Mouse (Mus musculus): ENCODE measurements around the gene Cebpz.

Cebpz gene

GRCm38 (mm10) chr17:78936466-78937228 is at the start of gene Cebpz, which contains the start of gene Ndufaf7:
Gene Cebpz, minus strand, starts transcription at chr17:78937066.
Gene Ndufaf7, plus strand, starts transcription at chr17:78937136.
- in situ Hi-C loops (cut with MboI; ENCODE audit: unreplicated experiment in 2 of 2): loop anchor here in 1 of 2 experiments (5.0 to 10.0 kb wide), 2 partner anchors 99 to 202 kb away; partner anchors contain the start of genes Gpatch11, Heatr5b and Strn

- in situ Hi-C loops (cut with MboI; ENCODE audit: unreplicated experiment in 2 of 2): no loop called here
Measured at GRCm38 (mm10) chr17:78983736-78984135, 46.9 kb upstream of the Cebpz start.

DNA sequence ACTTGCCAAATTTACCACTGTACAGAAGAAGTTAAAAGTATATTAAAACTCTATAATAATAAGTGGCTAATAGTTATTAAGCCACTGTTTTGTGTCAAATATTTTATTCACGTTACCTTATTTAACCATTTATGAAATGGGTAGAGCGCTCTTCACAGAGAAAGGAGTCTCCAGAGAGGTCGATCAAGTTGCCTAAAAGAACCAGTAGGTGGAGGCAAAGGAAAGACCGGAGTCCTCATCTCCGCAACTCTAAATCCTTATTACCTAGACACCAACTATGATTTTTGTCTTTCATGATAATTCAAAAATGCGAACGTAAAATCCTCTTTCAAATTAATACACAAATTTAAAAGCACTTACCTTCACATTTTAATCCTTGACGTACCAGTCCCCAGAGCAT is 46.3 kb upstream of the Cebpz start:
- in situ Hi-C loops (cut with MboI; ENCODE audit: unreplicated experiment in 2 of 2): no loop called here

DNA sequence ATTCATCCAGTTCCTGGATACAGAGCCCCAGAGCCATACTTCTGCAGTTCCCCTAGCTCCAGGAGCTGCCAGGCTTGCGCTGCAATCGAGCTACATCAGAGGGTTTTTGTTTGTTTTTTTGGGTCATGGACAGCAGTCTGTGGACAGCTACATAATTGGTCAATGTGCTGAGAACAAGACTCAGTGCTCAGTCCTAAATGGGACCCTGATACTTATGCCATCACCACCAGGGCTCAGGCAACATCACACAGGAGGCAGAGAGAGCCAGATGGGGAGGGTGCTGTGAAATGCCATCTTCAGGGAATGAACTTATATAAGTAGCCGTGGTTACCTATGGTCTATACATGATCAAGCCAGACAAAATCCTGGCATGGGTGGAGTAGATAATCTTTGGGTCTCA is 31.6 kb upstream of the Cebpz start:
- in situ Hi-C loops (cut with MboI; ENCODE audit: unreplicated experiment in 2 of 2): no loop called here

GRCm38 (mm10) chr17:78966092-78966883 is 29.4 kb upstream of the Cebpz start:
- in situ Hi-C loops (cut with MboI; ENCODE audit: unreplicated experiment in 2 of 2): no loop called here

GRCm38 (mm10) chr17:78964387-78964786 is 27.5 kb upstream of the Cebpz start:
- in situ Hi-C loops (cut with MboI; ENCODE audit: unreplicated experiment in 2 of 2): no loop called here

DNA sequence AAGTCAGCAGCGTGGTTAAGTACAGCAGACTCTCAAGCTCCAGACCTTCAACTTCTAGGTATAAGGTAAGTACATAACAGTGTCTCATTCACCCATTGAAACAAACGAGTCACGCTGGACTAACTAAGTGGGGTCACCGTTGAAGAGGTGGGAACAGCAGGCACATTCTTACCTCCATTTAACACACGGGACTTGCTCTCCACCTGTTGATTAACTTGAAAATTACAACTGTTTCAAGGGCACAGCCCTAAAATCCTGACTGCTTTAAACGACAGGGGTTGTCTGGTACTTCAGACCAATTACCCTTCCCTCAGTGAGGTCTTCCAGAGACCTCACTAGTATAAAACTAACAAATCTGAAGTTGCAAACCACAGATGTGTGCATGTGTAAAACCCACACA is 22.6 kb upstream of the Cebpz start:
- in situ Hi-C loops (cut with MboI; ENCODE audit: unreplicated experiment in 2 of 2): no loop called here

DNA sequence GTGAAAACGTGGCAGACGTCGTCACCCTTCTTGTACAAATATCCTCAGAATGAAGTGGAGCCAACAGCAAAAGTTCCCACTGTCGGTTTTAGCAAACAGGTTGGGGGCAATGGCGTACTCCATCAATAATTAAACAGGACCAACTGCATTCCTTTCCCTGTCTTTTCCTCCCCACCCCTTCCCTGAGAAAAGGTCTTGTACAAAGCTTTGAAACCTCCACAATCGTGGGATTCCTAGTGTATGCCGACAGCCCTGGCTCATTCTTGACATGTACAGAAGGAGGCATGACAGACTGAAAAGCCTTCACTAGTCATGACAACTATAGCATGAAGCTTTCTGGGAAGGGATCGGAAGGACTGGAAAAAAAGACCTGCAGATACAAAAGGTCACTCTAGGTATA is 16.4 kb upstream of the Cebpz start:
- in situ Hi-C loops (cut with MboI; ENCODE audit: unreplicated experiment in 2 of 2): no loop called here

DNA sequence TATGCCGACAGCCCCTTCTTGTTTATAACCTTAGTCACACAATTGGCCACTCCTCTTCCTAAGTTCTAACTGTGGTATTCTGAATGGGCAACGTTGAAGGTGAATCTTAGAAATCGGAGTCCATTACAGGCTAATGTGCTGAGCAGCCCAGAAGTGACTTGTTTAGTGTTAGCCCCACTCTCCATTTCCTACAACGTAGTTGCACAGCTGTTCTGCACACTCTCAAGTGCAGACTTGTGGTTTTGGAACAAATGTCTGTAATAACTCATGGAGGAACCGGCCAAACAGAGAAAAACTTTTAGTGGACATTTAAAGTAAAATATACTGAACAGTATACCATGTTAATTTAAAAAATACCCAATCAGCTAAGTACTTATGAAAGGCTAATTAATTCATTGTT is 15.2 kb upstream of the Cebpz start:
- in situ Hi-C loops (cut with MboI; ENCODE audit: unreplicated experiment in 2 of 2): no loop called here

DNA sequence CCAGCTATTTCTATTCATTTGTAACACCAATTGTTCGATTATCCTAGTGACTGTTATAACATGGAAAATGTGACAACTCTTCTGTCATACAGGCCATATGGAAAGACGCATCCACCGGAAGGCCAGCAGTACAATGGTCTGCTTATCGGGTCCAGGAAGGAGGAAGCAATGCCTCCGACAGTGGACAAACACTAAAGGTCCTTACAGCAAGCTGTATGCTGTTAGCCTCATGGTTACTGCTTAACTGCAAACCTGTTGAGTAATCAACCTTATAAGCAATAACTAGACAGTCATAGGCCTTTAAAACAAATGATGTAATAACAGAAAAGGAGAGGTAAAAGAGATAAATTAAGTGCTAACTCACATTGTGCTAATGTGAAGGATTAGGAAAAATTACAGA is 14.4 kb upstream of the Cebpz start:
- in situ Hi-C loops (cut with MboI; ENCODE audit: unreplicated experiment in 2 of 2): no loop called here

DNA sequence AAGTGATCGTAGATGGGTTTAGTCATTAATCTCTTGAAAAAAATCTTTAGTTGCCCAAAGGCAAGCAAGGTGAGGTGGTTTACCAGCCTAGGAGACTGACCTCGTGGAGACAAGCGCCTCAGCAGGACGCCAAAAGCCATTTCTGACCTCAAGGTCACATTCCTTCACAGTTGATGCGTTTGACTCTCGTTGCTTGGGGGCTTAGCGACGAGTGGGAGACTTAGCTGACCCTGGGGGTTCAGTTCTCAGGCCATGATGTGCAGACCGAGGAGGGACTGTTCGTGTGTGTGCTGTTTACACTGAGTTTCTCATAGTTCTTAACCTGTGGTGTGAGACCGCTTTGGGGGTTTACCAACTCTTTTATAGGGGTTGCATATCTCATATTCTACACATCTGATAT is 5.7 kb upstream of the Cebpz start:
- in situ Hi-C loops (cut with MboI; ENCODE audit: unreplicated experiment in 2 of 2): no loop called here

DNA sequence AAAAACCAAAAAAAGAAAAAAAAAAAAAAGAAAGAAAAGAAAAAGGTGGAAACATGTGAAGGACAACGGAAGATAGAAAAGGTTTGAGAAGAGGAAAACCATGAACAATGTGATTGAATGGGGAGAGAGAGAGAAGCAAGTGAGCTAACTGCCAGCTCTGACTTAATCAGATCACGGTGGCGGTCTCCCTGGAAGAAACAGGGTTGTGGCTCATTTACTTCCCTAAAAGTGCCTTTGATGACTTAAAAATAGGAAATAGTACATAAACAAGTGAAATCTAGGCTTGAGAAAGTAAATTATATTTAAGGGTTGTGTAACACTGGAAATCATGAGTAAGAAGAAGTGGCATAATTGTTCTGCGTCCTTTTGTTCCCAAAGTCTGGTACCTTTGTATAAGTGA is 2.1 kb upstream of the Cebpz start:
- in situ Hi-C loops (cut with MboI; ENCODE audit: unreplicated experiment in 2 of 2): loop anchor here in 1 of 2 experiments (5.0 to 10.0 kb wide), 2 partner anchors 102 to 204 kb away; partner anchors contain the start of genes Gpatch11, Heatr5b and Strn

DNA sequence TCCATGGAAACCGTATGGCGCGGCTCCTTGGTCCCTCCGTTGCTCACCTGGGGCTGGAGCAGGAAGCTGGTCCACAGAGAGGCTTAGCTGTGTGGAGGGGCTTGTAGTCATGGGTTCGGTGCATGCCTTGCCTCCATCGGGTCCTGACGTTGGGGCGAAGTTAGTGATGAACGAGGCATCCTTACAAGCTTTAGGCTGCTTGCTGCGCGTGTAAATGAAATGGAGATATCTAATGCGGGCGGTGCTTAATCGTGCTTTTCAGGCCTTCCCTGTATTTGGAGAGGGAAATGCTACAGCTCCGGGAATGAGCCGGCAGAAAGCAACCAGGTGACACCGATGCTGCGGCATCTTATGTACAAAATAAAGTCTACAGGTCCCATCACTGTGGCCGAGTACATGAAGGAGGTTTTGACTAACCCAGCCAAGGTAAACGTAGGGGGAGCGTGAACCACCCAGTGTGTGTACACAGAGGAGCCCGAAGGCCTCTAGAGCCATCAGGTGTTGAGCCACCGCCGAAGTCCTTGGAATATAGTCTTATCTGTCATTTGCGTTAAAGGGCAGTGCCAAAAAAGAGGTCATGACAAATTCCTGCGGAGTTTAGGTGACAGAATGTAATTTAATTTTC is 475 bp upstream of the Cebpz start:
- in situ Hi-C loops (cut with MboI; ENCODE audit: unreplicated experiment in 2 of 2): loop anchor here in 1 of 2 experiments (5.0 to 10.0 kb wide), 2 partner anchors 100 to 203 kb away; partner anchors contain the start of genes Gpatch11, Heatr5b and Strn

DNA sequence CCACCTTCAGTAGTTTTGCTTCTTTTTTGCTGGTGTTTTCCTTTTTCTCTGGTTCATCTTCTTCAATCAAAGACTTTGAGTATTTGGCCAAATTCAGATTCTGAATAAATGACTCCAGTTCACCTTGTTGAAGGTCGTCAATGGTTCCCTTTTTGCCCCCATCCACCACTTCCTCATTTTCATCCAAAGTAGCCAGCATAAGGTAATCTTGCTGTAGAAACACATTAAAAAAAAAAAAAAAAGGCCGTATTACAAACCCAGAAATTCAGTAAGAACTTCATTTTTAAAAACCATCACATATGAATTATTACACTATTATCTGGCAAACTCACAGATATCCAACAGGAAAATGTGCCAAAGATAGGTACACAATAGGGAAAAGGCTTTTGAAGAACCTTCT is 1.0 kb downstream of the Cebpz start:
- in situ Hi-C loops (cut with MboI; ENCODE audit: unreplicated experiment in 2 of 2): loop anchor here in 1 of 2 experiments (5.0 to 10.0 kb wide), 2 partner anchors 99 to 201 kb away; partner anchors contain the start of genes Gpatch11, Heatr5b and Strn

DNA sequence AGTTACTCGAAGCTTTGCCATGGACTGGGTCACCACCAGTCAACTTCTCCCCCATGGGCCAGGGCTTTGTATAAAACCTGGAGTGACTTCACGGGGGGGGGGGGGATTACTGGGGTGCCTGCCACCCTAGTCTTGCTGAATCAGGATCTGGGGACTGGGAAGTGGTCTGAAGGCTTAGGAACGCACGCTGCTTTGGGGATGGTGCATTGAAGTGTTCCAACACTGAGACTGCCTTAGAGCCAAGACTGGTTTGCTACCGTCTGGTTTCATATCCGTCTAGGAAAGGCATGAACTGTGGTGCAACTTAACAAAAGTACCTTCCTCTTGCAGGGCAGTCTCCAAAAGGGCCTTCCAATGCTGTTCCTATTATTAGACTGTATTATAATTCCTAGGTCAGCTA is 19.2 kb downstream of the Cebpz start:
- in situ Hi-C loops (cut with MboI; ENCODE audit: unreplicated experiment in 2 of 2): loop anchor here in 1 of 2 experiments (25.0 kb wide), 1 partner anchor 445 kb away; the partner anchor contains the start of gene Cdc42ep3

- in situ Hi-C loops (cut with MboI; ENCODE audit: unreplicated experiment in 2 of 2): loop anchor here in 1 of 2 experiments (25.0 kb wide), 1 partner anchor 445 kb away; the partner anchor contains the start of gene Cdc42ep3
Measured at GRCm38 (mm10) chr17:78916899-78917298, 20.0 kb downstream of the Cebpz start.

GRCm38 (mm10) chr17:78916369-78916813 is 20.5 kb downstream of the Cebpz start, which contains the start of gene Cebpzos:
Gene Cebpzos, plus strand, starts transcription at chr17:78916500.
- in situ Hi-C loops (cut with MboI; ENCODE audit: unreplicated experiment in 2 of 2): loop anchor here in 1 of 2 experiments (25.0 kb wide), 1 partner anchor 446 kb away; the partner anchor contains the start of gene Cdc42ep3

- in situ Hi-C loops (cut with MboI; ENCODE audit: unreplicated experiment in 2 of 2): loop anchor here in 1 of 2 experiments (25.0 kb wide), 1 partner anchor 447 kb away; the partner anchor contains the start of gene Cdc42ep3
Measured at GRCm38 (mm10) chr17:78915772-78916171, 21.1 kb downstream of the Cebpz start.

DNA sequence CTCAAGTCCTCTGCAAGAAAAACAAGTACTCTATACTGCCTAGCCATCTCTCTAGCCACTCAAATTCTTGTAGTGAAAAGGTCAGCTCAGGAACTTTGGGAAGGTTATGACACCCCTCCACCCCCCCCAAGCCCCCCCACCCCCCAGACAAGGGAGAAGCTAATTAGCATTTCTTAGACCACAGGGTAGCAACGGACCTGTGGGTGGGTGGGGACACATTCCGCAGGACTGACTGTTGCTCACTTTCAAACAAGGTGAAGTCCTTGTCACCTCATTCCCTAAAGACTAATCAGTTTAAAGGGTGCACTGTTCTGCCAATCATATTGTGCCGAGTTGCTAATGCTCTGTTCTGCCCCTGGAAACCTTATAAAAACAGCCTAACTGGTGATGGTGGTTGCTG is 22.9 kb downstream of the Cebpz start:
- in situ Hi-C loops (cut with MboI; ENCODE audit: unreplicated experiment in 2 of 2): loop anchor here in 1 of 2 experiments (25.0 kb wide), 1 partner anchor 448 kb away; the partner anchor contains the start of gene Cdc42ep3

GRCm38 (mm10) chr17:78912861-78913281 is 24.0 kb downstream of the Cebpz start:
- in situ Hi-C loops (cut with MboI; ENCODE audit: unreplicated experiment in 2 of 2): loop anchor here in 1 of 2 experiments (25.0 kb wide), 1 partner anchor 449 kb away; the partner anchor contains the start of gene Cdc42ep3

All from v-Abl transformed pro-B cells (cell line).